Mouse (Mus musculus) cerebellum, adult 2 months (tissue): ENCODE results near the gene Kcnip4. TPM values are rescaled to one million over a fixed set of nuclear protein-coding genes. Genes with fewer than 3 reads are reported as not detected.
A peak's percentile ranks its signal among the peaks of the same experiment; 100 is the strongest.

Experiments
- DNase-seq, 2 experiments: peaks; one replicate each; pipeline ENCODE4 v3.0.0; 2021
- H3K27ac ChIP-seq: fragments of 200-500 bp; 2 replicates; pipeline ENCODE4 v1.5.1; 2012; ENCODE audit warnings: low read length, control low read depth, inconsistent platforms; ENCODE audit not compliant: insufficient read depth
- H3K27me3 ChIP-seq: fragments of 200-500 bp; 2 replicates; pipeline ENCODE4 v1.6.1; 2012; ENCODE audit warnings: inconsistent platforms, mild to moderate bottlenecking, low read length, moderate library complexity; ENCODE audit not compliant: control insufficient read depth, insufficient read depth
- H3K4me1 ChIP-seq: fragments of 200-500 bp; 2 replicates; pipeline ENCODE4 v1.6.1; 2011; ENCODE audit warnings: low read length; ENCODE audit not compliant: control insufficient read depth, insufficient read depth
- H3K4me3 ChIP-seq: fragments of 200-500 bp; replicated peaks from 2 replicates; pipeline ENCODE3; 2011; ENCODE audit warnings: mild to moderate bottlenecking, low read depth, low read length, control low read depth; ENCODE audit not compliant: insufficient read depth
- CTCF ChIP-seq: fragments of 200-500 bp; IDR thresholded peaks from 2 replicates; pipeline ENCODE4 v1.5.1; 2011; ENCODE audit warnings: low read depth, mild to moderate bottlenecking, control low read depth, low read length, moderate library complexity, borderline replicate concordance; ENCODE audit not compliant: insufficient read depth
- POLR2A ChIP-seq: fragments of 200-500 bp; IDR thresholded peaks from 2 replicates; pipeline ENCODE4 v1.6.1; 2011; ENCODE audit warnings: low read length, control low read depth, borderline replicate concordance; ENCODE audit not compliant: insufficient read depth
- WGBS: fragments of 180-500 bp; shearing (Covaris S2); methylation state at CpG from one replicate; pipeline ENCODE4 v1.1.7; 2018; 5-methylcytosine and 5-hydroxymethylcytosine counted together
- polyA plus RNA-seq: library from polyadenylated mRNA; depleted of rRNA; stranded (reverse); fragments of >200 nt; gene quantifications from 2 replicates; pipeline ENCODE4 v1.2.3, GENCODE M21; 2012

The Kcnip4 gene
- polyA plus RNA-seq, 1 experiment, result 93.6 TPM

GRCm38 (mm10) chr5:49522986-49523385, 1.7 kb downstream of the Kcnip4 start:
- peak overlapping the region; percentile 90 for H3K4me3 ChIP-seq
- no peak overlapping the region for H3K27ac ChIP-seq
- H3K4me1 ChIP-seq, result peaks cover 16% of the 10 kb centered on the region; the same call in 1 of the 2 replicates
- 58% methylated on average over 4 of the region's 4 CpGs for WGBS
- TF ChIP-seq POLR2A (no peak; the same call in 1 of the 2 replicates), CTCF (no peak)
- H3K27me3 ChIP-seq, result no peaks in the 10 kb centered on the region
- DNase-seq, result peak; percentile 48 to 62

- TF ChIP-seq POLR2A (no peak), CTCF (no peak)
- DNase-seq, result no peak
- Histone ChIP-seq H3K4me3 (no peak overlapping the region), H3K27ac (no peak overlapping the region), H3K27me3 (no peaks in the 10 kb centered on the region), H3K4me1 (peaks cover 2% of the 10 kb centered on the region; the same call in 1 of the 2 replicates)
- WGBS, result 86% methylated on average over 3 of the region's 3 CpGs
These were observed 26.0 kb downstream of the Kcnip4 start for GRCm38 (mm10) chr5:49498743-49499142.

GRCm38 (mm10) chr5:49487270-49487669, 37.4 kb downstream of the Kcnip4 start:
- Histone ChIP-seq H3K4me1 (peaks cover 2% of the 10 kb centered on the region; the same call in 1 of the 2 replicates), H3K4me3 (no peak overlapping the region), H3K27ac (no peak overlapping the region), H3K27me3 (no peaks in the 10 kb centered on the region; the same call in 1 of the 2 replicates)
- 76% methylated on average over 2 of the region's 2 CpGs for WGBS
- TF ChIP-seq POLR2A (no peak), CTCF (no peak)
- DNase-seq, result no peak

GRCm38 (mm10) chr5:49470738-49471137, 54.0 kb downstream of the Kcnip4 start:
- no peak for TF ChIP-seq CTCF
- no peak for TF ChIP-seq POLR2A
- no peaks in the 10 kb centered on the region for H3K27me3 ChIP-seq
- H3K4me3 ChIP-seq, result no peak overlapping the region
- DNase-seq, result no peak
- no peaks in the 10 kb centered on the region for H3K4me1 ChIP-seq
- no peak overlapping the region for H3K27ac ChIP-seq
- 48% methylated on average over 2 of the region's 2 CpGs for WGBS

GRCm38 (mm10) chr5:49460643-49461276, 63.9 kb downstream of the Kcnip4 start:
- TF ChIP-seq CTCF (no peak), POLR2A (no peak)
- H3K4me3 ChIP-seq, result no peak overlapping the region
- DNase-seq, result no peak
- WGBS, result 85% methylated on average over 6 of the region's 6 CpGs
- no peak overlapping the region for H3K27ac ChIP-seq
- no peaks in the 10 kb centered on the region for H3K27me3 ChIP-seq
- 0 out of 2 replicates have a peak, but pooled peaks cover 3% of the 10 kb centered on the region for H3K4me1 ChIP-seq

- peaks cover 9% of the 10 kb centered on the region; the same call in 1 of the 2 replicates for H3K4me1 ChIP-seq
- TF ChIP-seq POLR2A (no peak), CTCF (no peak)
- no peak overlapping the region for H3K27ac ChIP-seq
- H3K4me3 ChIP-seq, result no peak overlapping the region
- DNase-seq, result peak in 1 of 2 experiments; percentile 71
- WGBS, result 11% methylated on average over 3 of the region's 3 CpGs
- H3K27me3 ChIP-seq, result no peaks in the 10 kb centered on the region
These were observed 71.6 kb downstream of the Kcnip4 start for GRCm38 (mm10) chr5:49453100-49453499.

- DNase-seq, result no peak
- peaks cover 11% of the 10 kb centered on the region; the same call in 1 of the 2 replicates for H3K4me1 ChIP-seq
- TF ChIP-seq CTCF (no peak), POLR2A (no peak)
- H3K27me3 ChIP-seq, result no peaks in the 10 kb centered on the region
- no peak overlapping the region for H3K27ac ChIP-seq
- H3K4me3 ChIP-seq, result no peak overlapping the region
These were observed 73.4 kb downstream of the Kcnip4 start for GRCm38 (mm10) chr5:49451295-49451694.

GRCm38 (mm10) chr5:49450876-49451275, 73.8 kb downstream of the Kcnip4 start:
- Histone ChIP-seq H3K4me1 (peaks cover 11% of the 10 kb centered on the region; the same call in 1 of the 2 replicates), H3K27ac (no peak overlapping the region), H3K27me3 (no peaks in the 10 kb centered on the region), H3K4me3 (no peak overlapping the region)
- 23% methylated on average over 3 of the region's 3 CpGs for WGBS
- no peak for TF ChIP-seq POLR2A
- no peak for TF ChIP-seq CTCF
- peak in 1 of 2 experiments; percentile 48 for DNase-seq
